Mouse (Mus musculus): ENCODE data around the gene Csdc2.

GRCm38 (mm10) chr15:81936679-81937078 is at the start of gene Csdc2:
- no peak for TF ChIP-seq CTCF (IDR thresholded peaks at IDR 0.05; ENCODE audit: control insufficient read depth, insufficient read depth, low read length)
- no peak for TF ChIP-seq POLR2A (IDR thresholded peaks at IDR 0.05; ENCODE audit: borderline replicate concordance, control insufficient read depth, low read depth, low read length)
